8 mouse cellular contexts compared by ENCODE assay signal in genomic region chr6:91173221-91173880, GRCm38 (mm10). TPM values are rescaled to one million over a fixed set of nuclear protein-coding genes. Genes with fewer than 3 reads are reported as not detected.
A peak's percentile ranks its signal among the peaks of the same experiment; 100 is the strongest.
DNase-seq lines count a peak whose midpoint lies in the region; ATAC-seq and TF ChIP-seq lines count a peak whose summit lies in the region.

No protein-coding gene starts in this region.

- peak; percentile 33 for DNase-seq in thymus, postnatal 14 days
- no peak for DNase-seq in thymus, adult 2 months
- peak; percentile 59 to 69 for DNase-seq in cerebellum, postnatal 36 days
- peak; percentile 50 for DNase-seq in gastrocnemius, postnatal 25 days
- peak; percentile 73 for DNase-seq in limb, embryonic 14.5 days (ENCODE audit: low spot score)
- peak; percentile 77 for DNase-seq in midbrain, postnatal 0 days (ENCODE audit: low spot score)

- no peak overlapping the region for H3K4me3 ChIP-seq in thymus, adult 2 months (ENCODE audit: control insufficient read depth, insufficient read depth, low read length)
- no peak overlapping the region for H3K4me3 ChIP-seq in intestine, embryonic 15.5 days (replicated peaks)
- H3K4me3 ChIP-seq in limb, embryonic 14.5 days (replicated peaks; ENCODE audit: low read length): no peak overlapping the region
- no peak overlapping the region for H3K4me3 ChIP-seq in midbrain, postnatal 0 days (ENCODE audit: low read depth, low read length)

- no peak for TF ChIP-seq POLR2A in thymus, adult 2 months (IDR thresholded peaks at IDR 0.05; ENCODE audit: control insufficient read depth, extremely low read depth, insufficient read depth, low read length, poor library complexity)
- TF ChIP-seq POLR2A in limb, embryonic 14.5 days (IDR thresholded peaks at IDR 0.05; ENCODE audit: borderline replicate concordance, extremely low read depth, insufficient read depth, insufficient read length): no peak

- no peak overlapping the region for H3K27ac ChIP-seq in thymus, adult 2 months (ENCODE audit: control insufficient read depth, insufficient read depth, low read length)
- H3K27ac ChIP-seq in intestine, embryonic 15.5 days: no peak overlapping the region
- no peak overlapping the region for H3K27ac ChIP-seq in limb, embryonic 14.5 days (replicated peaks; ENCODE audit: low read depth, low read length)
- no peak overlapping the region for H3K27ac ChIP-seq in midbrain, postnatal 0 days (ENCODE audit: low read depth, low read length)

- no peak overlapping the region for H3K9ac ChIP-seq in intestine, embryonic 15.5 days
- no peak overlapping the region for H3K9ac ChIP-seq in limb, embryonic 14.5 days (ENCODE audit: low read depth, low read length, severe bottlenecking)
- H3K9ac ChIP-seq in midbrain, postnatal 0 days (replicated peaks; ENCODE audit: low read length, poor library complexity, severe bottlenecking): no peak overlapping the region

- ATAC-seq in intestine, embryonic 15.5 days: peak; percentile 71
- peak; percentile 71 for ATAC-seq in limb, embryonic 14.5 days (ENCODE audit: low FRiP score, low read depth)
- ATAC-seq in midbrain, postnatal 0 days (ENCODE audit: low FRiP score): peak; percentile 64; the same call in 1 of the 2 replicates
- no peak for ATAC-seq in activated CD4-positive, CD25-positive, alpha-beta regulatory T cell, adult 4 months

- no peaks in the 10 kb centered on the region for H3K27me3 ChIP-seq in thymus, adult 2 months (ENCODE audit: control insufficient read depth, insufficient read depth, low read length)
- no peaks in the 10 kb centered on the region for H3K27me3 ChIP-seq in intestine, embryonic 15.5 days (replicated peaks)
- H3K27me3 ChIP-seq in limb, embryonic 14.5 days (ENCODE audit: control insufficient read depth, insufficient read depth, low read length): no peaks in the 10 kb centered on the region
- H3K27me3 ChIP-seq in midbrain, postnatal 0 days (ENCODE audit: insufficient read depth, low read length): no peaks in the 10 kb centered on the region

- no peaks in the 10 kb centered on the region; the same call in 1 of the 2 replicates for H3K4me1 ChIP-seq in thymus, adult 2 months (replicated peaks; ENCODE audit: control insufficient read depth, insufficient read depth, low read length)
- no peaks in the 10 kb centered on the region for H3K4me1 ChIP-seq in intestine, embryonic 15.5 days (replicated peaks)
- no peaks in the 10 kb centered on the region for H3K4me1 ChIP-seq in limb, embryonic 14.5 days (ENCODE audit: control insufficient read depth, insufficient read depth, low read length)
- H3K4me1 ChIP-seq in midbrain, postnatal 0 days (ENCODE audit: insufficient read depth, low read length): no peaks in the 10 kb centered on the region

- H3K9me3 ChIP-seq in intestine, embryonic 15.5 days: no peaks in the 10 kb centered on the region
- no peaks in the 10 kb centered on the region for H3K9me3 ChIP-seq in limb, embryonic 14.5 days (ENCODE audit: control insufficient read depth, low read length)
- H3K9me3 ChIP-seq in midbrain, postnatal 0 days (ENCODE audit: low read length): no peaks in the 10 kb centered on the region

- H3K36me3 ChIP-seq in thymus, adult 2 months (ENCODE audit: control insufficient read depth, insufficient read depth, low read length): no peaks in the 10 kb centered on the region
- H3K36me3 ChIP-seq in intestine, embryonic 15.5 days: no peaks in the 10 kb centered on the region
- H3K36me3 ChIP-seq in limb, embryonic 14.5 days (ENCODE audit: control insufficient read depth, insufficient read depth, low read length): peaks cover 33% of the 10 kb centered on the region
- peaks cover 29% of the 10 kb centered on the region for H3K36me3 ChIP-seq in midbrain, postnatal 0 days (ENCODE audit: insufficient read depth, low read length)

- 60% methylated on average over 7 of the region's 7 CpGs for WGBS in thymus, adult 2 months
- 46% methylated on average over 7 of the region's 7 CpGs for WGBS in intestine, embryonic 15.5 days
- 56% methylated on average over 7 of the region's 7 CpGs for WGBS in limb, embryonic 14.5 days
- 47% methylated on average over 7 of the region's 7 CpGs for WGBS in midbrain, postnatal 0 days

- no peak for TF ChIP-seq CTCF in thymus, adult 2 months (IDR thresholded peaks at IDR 0.05; ENCODE audit: borderline replicate concordance, control insufficient read depth, extremely low read depth, insufficient read depth, low read length, poor library complexity)
- TF ChIP-seq CTCF in midbrain, postnatal 0 days (IDR thresholded peaks at IDR 0.05): peak; percentile 80

- no peak overlapping the region for H3K4me2 ChIP-seq in intestine, embryonic 15.5 days (replicated peaks)
- H3K4me2 ChIP-seq in limb, embryonic 14.5 days (replicated peaks; ENCODE audit: low read depth, low read length, severe bottlenecking): no peak overlapping the region
- H3K4me2 ChIP-seq in midbrain, postnatal 0 days (ENCODE audit: low read depth, low read length, poor library complexity, severe bottlenecking): no peak overlapping the region

RNA-seq across cellular contexts. Expression of gene Hdac11, which starts 16.9 kb away (rescaled TPM):
- polyA plus RNA-seq in thymus, adult 2 months (2012; rRNA removed): 10.8 and 16.6 TPM in 2 replicates
- total RNA-seq in gastrocnemius, postnatal 25 days (2021): 1 to 10 TPM; 5.9 to 6.0 TPM
- 8.7 and 10.4 TPM in 2 replicates for polyA plus RNA-seq in intestine, embryonic 15.5 days (2015; fragmentation: Nextera tagmentation; extraction: Ambion mirVana)
- polyA plus RNA-seq in limb, embryonic 14.5 days (2012; rRNA removed): 43.9 and 46.0 TPM in 2 replicates
- 18.1 and 18.5 TPM in 2 replicates for polyA plus RNA-seq in limb, embryonic 14.5 days (2014; fragmentation: Nextera tagmentation; extraction: Ambion mirVana)
- 104 and 121 TPM in 2 replicates for total RNA-seq in midbrain, postnatal 0 days (2014; rRNA removed)
- polyA plus RNA-seq in midbrain, postnatal 0 days (2015; fragmentation: Nextera tagmentation; extraction: Ambion mirVana): 55.2 and 59.1 TPM in 2 replicates
- 1 to 10 TPM in 1 of 2 experiments, under 1 TPM in 1; 0.54 to 1.3 TPM for polyA plus RNA-seq in activated CD4-positive, CD25-positive, alpha-beta regulatory T cell, adult 4 months (2017; shearing (Covaris generic))

RNA-seq across cellular contexts. Expression of gene Fbln2, which starts 38.9 kb away (rescaled TPM):
- polyA plus RNA-seq in thymus, adult 2 months (2012; rRNA removed): 70.4 and 71.8 TPM in 2 replicates
- 10 to 100 TPM; 47.7 to 50.2 TPM for total RNA-seq in gastrocnemius, postnatal 25 days (2021)
- polyA plus RNA-seq in intestine, embryonic 15.5 days (2015; fragmentation: Nextera tagmentation; extraction: Ambion mirVana): 51.8 and 56.9 TPM in 2 replicates
- 294 and 404 TPM in 2 replicates for polyA plus RNA-seq in limb, embryonic 14.5 days (2012; rRNA removed)
- 219 and 254 TPM in 2 replicates for polyA plus RNA-seq in limb, embryonic 14.5 days (2014; fragmentation: Nextera tagmentation; extraction: Ambion mirVana)
- total RNA-seq in midbrain, postnatal 0 days (2014; rRNA removed): 32.0 and 33.5 TPM in 2 replicates
- 12.1 and 15.3 TPM in 2 replicates for polyA plus RNA-seq in midbrain, postnatal 0 days (2015; fragmentation: Nextera tagmentation; extraction: Ambion mirVana)
- polyA plus RNA-seq in activated CD4-positive, CD25-positive, alpha-beta regulatory T cell, adult 4 months (2017; shearing (Covaris generic)): under 1 TPM in 1 of 2 experiments, not detected in 1; 0.48 TPM

RNA-seq across cellular contexts. Expression of gene Nup210, which starts 56.7 kb away (rescaled TPM):
- 219 and 378 TPM in 2 replicates for polyA plus RNA-seq in thymus, adult 2 months (2012; rRNA removed)
- 10 to 100 TPM; 20.1 to 21.6 TPM for total RNA-seq in gastrocnemius, postnatal 25 days (2021)
- 18.2 and 19.4 TPM in 2 replicates for polyA plus RNA-seq in intestine, embryonic 15.5 days (2015; fragmentation: Nextera tagmentation; extraction: Ambion mirVana)
- 18.9 and 23.7 TPM in 2 replicates for polyA plus RNA-seq in limb, embryonic 14.5 days (2012; rRNA removed)
- polyA plus RNA-seq in limb, embryonic 14.5 days (2014; fragmentation: Nextera tagmentation; extraction: Ambion mirVana): 12.4 and 12.6 TPM in 2 replicates
- total RNA-seq in midbrain, postnatal 0 days (2014; rRNA removed): 58.3 and 67.8 TPM in 2 replicates
- polyA plus RNA-seq in midbrain, postnatal 0 days (2015; fragmentation: Nextera tagmentation; extraction: Ambion mirVana): 16.2 and 17.2 TPM in 2 replicates
- 10 to 100 TPM; 61.6 to 82.1 TPM for polyA plus RNA-seq in activated CD4-positive, CD25-positive, alpha-beta regulatory T cell, adult 4 months (2017; shearing (Covaris generic))
